9 mouse cellular contexts compared by ENCODE assay signal in the genomic region with DNA sequence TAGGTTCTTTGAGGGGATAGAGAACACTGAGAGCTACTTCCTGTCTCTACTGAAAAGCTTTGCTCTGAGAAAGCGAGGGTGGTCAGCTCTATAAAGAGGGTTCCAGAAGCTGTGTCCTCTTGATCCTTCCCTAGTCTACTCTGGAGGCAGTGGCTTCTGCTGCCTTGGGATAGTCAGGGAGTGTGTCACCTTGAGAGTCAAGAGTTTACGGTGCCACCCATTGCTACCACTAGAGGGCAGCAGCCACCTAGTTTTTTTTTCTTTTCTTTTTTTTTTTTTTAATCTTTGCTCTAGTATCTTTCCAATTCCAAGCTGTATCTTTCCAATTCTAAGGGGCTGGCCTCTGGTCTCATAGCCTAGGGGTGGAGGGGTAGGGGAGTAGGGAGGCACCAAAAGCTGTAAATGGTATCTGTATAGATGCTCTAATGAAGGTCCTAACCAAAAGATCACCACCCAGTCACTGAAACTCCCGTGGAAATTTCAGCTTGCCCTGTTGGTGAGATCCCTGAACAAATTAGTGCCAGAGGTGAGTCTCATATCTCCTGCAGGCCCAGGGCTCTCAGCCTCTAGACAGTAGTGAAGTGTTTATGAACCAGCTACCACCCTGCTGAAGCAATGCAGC. TPM values are rescaled to one million over a fixed set of nuclear protein-coding genes. Genes with fewer than 3 reads are reported as not detected.
DNase-seq lines count a peak whose midpoint lies in the region; ATAC-seq and TF ChIP-seq lines count a peak whose summit lies in the region.
"Had no signal": no experiment of that assay in that cellular context is flagged by ENCODE, and none has a peak within 500 bp of the region (broad histone marks: within the 10 kb centered on the region; RNA-seq: fewer than 3 reads in every experiment).

No protein-coding gene starts in this region.

- H3K27ac ChIP-seq in midbrain, embryonic 14.5 days (replicated peaks; ENCODE audit: low read depth, low read length) = no peak overlapping the region
- H3K27ac ChIP-seq in midbrain, embryonic 15.5 days = no peak overlapping the region
- peak overlapping the region; percentile 44 for H3K27ac ChIP-seq in heart, postnatal 0 days (ENCODE audit: low read depth)
- H3K27ac ChIP-seq in liver, embryonic 12.5 days = peak overlapping the region; percentile 70; the same call in 1 of the 2 replicates
- H3K27ac ChIP-seq: hindbrain, embryonic 15.5 days; stomach, embryonic 15.5 days had no signal

- H3K4me2 ChIP-seq in midbrain, embryonic 14.5 days (ENCODE audit: low read length) = no peak overlapping the region
- no peak overlapping the region for H3K4me2 ChIP-seq in midbrain, embryonic 15.5 days
- H3K4me2 ChIP-seq in heart, postnatal 0 days (ENCODE audit: low read depth, low read length) = no peak overlapping the region
- peak overlapping the region; percentile 96 for H3K4me2 ChIP-seq in liver, embryonic 12.5 days
- H3K4me2 ChIP-seq: hindbrain, embryonic 15.5 days; stomach, embryonic 15.5 days had no signal

- no peak for ATAC-seq in midbrain, embryonic 14.5 days (ENCODE audit: low FRiP score, low TSS enrichment)
- no peak for ATAC-seq in midbrain, embryonic 15.5 days (replicated peaks)
- ATAC-seq in heart, postnatal 0 days (ENCODE audit: insufficient read depth, low read depth) = no peak
- no peak for ATAC-seq in liver, embryonic 12.5 days

- H3K4me1 ChIP-seq in midbrain, embryonic 14.5 days (ENCODE audit: control insufficient read depth, insufficient read depth, low read length) = peaks cover 9% of the 10 kb centered on the region
- H3K4me1 ChIP-seq in midbrain, embryonic 15.5 days = peaks cover 26% of the 10 kb centered on the region
- peaks cover 7% of the 10 kb centered on the region for H3K4me1 ChIP-seq in heart, postnatal 0 days (ENCODE audit: control insufficient read depth, insufficient read depth)
- peaks cover 86% of the 10 kb centered on the region for H3K4me1 ChIP-seq in liver, embryonic 12.5 days

- H3K36me3 ChIP-seq in midbrain, embryonic 14.5 days (ENCODE audit: control insufficient read depth, insufficient read depth, low read length) = no peaks in the 10 kb centered on the region
- no peaks in the 10 kb centered on the region for H3K36me3 ChIP-seq in midbrain, embryonic 15.5 days (replicated peaks)
- peaks cover 12% of the 10 kb centered on the region; the same call in 1 of the 2 replicates for H3K36me3 ChIP-seq in heart, postnatal 0 days (replicated peaks; ENCODE audit: control insufficient read depth, insufficient read depth, low read length)
- peaks cover 12% of the 10 kb centered on the region for H3K36me3 ChIP-seq in liver, embryonic 12.5 days
- H3K36me3 ChIP-seq: hindbrain, embryonic 15.5 days; stomach, embryonic 15.5 days had no signal

- 16% methylated on average over 3 of the region's 3 CpGs for WGBS in midbrain, embryonic 14.5 days
- WGBS in midbrain, embryonic 15.5 days = 23% methylated on average over 3 of the region's 3 CpGs
- 15% methylated on average over 3 of the region's 3 CpGs for WGBS in heart, postnatal 0 days
- 13% methylated on average over 3 of the region's 3 CpGs for WGBS in liver, embryonic 12.5 days (ENCODE audit: insufficient replicate concordance)

- peak; percentile 81 for TF ChIP-seq CTCF in heart, postnatal 0 days (IDR thresholded peaks at IDR 0.05; ENCODE audit: low read depth)

- H3K9me3 ChIP-seq in midbrain, embryonic 14.5 days (ENCODE audit: control insufficient read depth, low read length) = no peaks in the 10 kb centered on the region
- H3K9me3 ChIP-seq in midbrain, embryonic 15.5 days = no peaks in the 10 kb centered on the region
- no peaks in the 10 kb centered on the region for H3K9me3 ChIP-seq in heart, postnatal 0 days (replicated peaks; ENCODE audit: control insufficient read depth, low read length)
- H3K9me3 ChIP-seq in liver, embryonic 12.5 days (replicated peaks) = no peaks in the 10 kb centered on the region
- H3K9me3 ChIP-seq: hindbrain, embryonic 15.5 days; stomach, embryonic 15.5 days had no signal

- H3K27me3 ChIP-seq in midbrain, embryonic 14.5 days (ENCODE audit: control insufficient read depth, insufficient read depth, low read length) = peaks cover 83% of the 10 kb centered on the region
- peaks cover 83% of the 10 kb centered on the region for H3K27me3 ChIP-seq in midbrain, embryonic 15.5 days (replicated peaks)
- H3K27me3 ChIP-seq in heart, postnatal 0 days (ENCODE audit: control insufficient read depth, insufficient read depth, low read length) = peaks cover 27% of the 10 kb centered on the region
- peaks cover 77% of the 10 kb centered on the region for H3K27me3 ChIP-seq in liver, embryonic 12.5 days (replicated peaks)

- TF ChIP-seq EP300 in heart, postnatal 0 days (IDR thresholded peaks at IDR 0.05; ENCODE audit: low read depth) = no peak

- H3K9ac ChIP-seq in midbrain, embryonic 14.5 days (replicated peaks; ENCODE audit: low read length) = no peak overlapping the region
- no peak overlapping the region for H3K9ac ChIP-seq in midbrain, embryonic 15.5 days
- H3K9ac ChIP-seq in heart, postnatal 0 days (replicated peaks; ENCODE audit: low read depth, low read length) = 0 out of 2 replicates have a peak overlapping the region, but pooled peaks have one; percentile 18
- H3K9ac ChIP-seq in liver, embryonic 12.5 days = peak overlapping the region; percentile 58
- H3K9ac ChIP-seq: hindbrain, embryonic 15.5 days; stomach, embryonic 15.5 days had no signal

- peak; percentile 88 for DNase-seq in midbrain, embryonic 14.5 days
- DNase-seq in ZHBTc4 (ENCODE audit: low read depth, low spot score) = peak; percentile 82
- DNase-seq in cerebellum, adult 9-11 months = peak; percentile 67
- peak; percentile 61 for DNase-seq in heart, postnatal 0 days (ENCODE audit: low spot score)
- DNase-seq in right cerebral cortex, adult 2 months (ENCODE audit: low spot score in 2 of 2) = peak; percentile 75 to 80

- no peak overlapping the region for H3K4me3 ChIP-seq in midbrain, embryonic 14.5 days (replicated peaks; ENCODE audit: low read depth, low read length)
- H3K4me3 ChIP-seq in midbrain, embryonic 15.5 days = no peak overlapping the region
- H3K4me3 ChIP-seq in heart, postnatal 0 days (ENCODE audit: low read depth, low read length) = no peak overlapping the region
- peak overlapping the region; percentile 74; the same call in 1 of the 2 replicates for H3K4me3 ChIP-seq in liver, embryonic 12.5 days
- H3K4me3 ChIP-seq: hindbrain, embryonic 15.5 days; stomach, embryonic 15.5 days had no signal

RNA-seq across cellular contexts. Expression of gene Phospho1, which starts 3.3 kb away (rescaled TPM):
- polyA plus RNA-seq in midbrain, embryonic 14.5 days (2014; fragmentation: Nextera tagmentation; extraction: Ambion mirVana) = 0.33 TPM in 1 of 2 replicates, not detected in the other
- not detected in 2 replicates for polyA plus RNA-seq in midbrain, embryonic 15.5 days (2015; fragmentation: Nextera tagmentation; extraction: Ambion mirVana)
- total RNA-seq in heart, postnatal 0 days (2014; rRNA removed; ENCODE audit: low replicate concordance) = 45.0 and 46.6 TPM in 2 replicates
- polyA plus RNA-seq in heart, postnatal 0 days (2015; fragmentation: Nextera tagmentation; extraction: Ambion mirVana) = 6.7 and 7.9 TPM in 2 replicates
- polyA plus RNA-seq in liver, embryonic 12.5 days (2016; fragmentation: Nextera tagmentation; extraction: Ambion mirVana) = 2.7 and 3.4 TPM in 2 replicates

RNA-seq across cellular contexts. Expression of gene Gngt2, which starts 9.4 kb away (rescaled TPM):
- polyA plus RNA-seq in midbrain, embryonic 14.5 days (2014; fragmentation: Nextera tagmentation; extraction: Ambion mirVana) = 1.8 TPM in 2 replicates
- polyA plus RNA-seq in midbrain, embryonic 15.5 days (2015; fragmentation: Nextera tagmentation; extraction: Ambion mirVana) = 2.8 and 3.6 TPM in 2 replicates
- total RNA-seq in heart, postnatal 0 days (2014; rRNA removed; ENCODE audit: low replicate concordance) = 0.66 and 26.8 TPM in 2 replicates
- polyA plus RNA-seq in heart, postnatal 0 days (2015; fragmentation: Nextera tagmentation; extraction: Ambion mirVana) = 38.7 and 40.1 TPM in 2 replicates
- polyA plus RNA-seq in liver, embryonic 12.5 days (2016; fragmentation: Nextera tagmentation; extraction: Ambion mirVana) = 15.8 and 16.7 TPM in 2 replicates

RNA-seq across cellular contexts. Expression of gene Abi3, which starts 14.7 kb away (rescaled TPM):
- 0.26 and 0.64 TPM in 2 replicates for polyA plus RNA-seq in midbrain, embryonic 14.5 days (2014; fragmentation: Nextera tagmentation; extraction: Ambion mirVana)
- polyA plus RNA-seq in midbrain, embryonic 15.5 days (2015; fragmentation: Nextera tagmentation; extraction: Ambion mirVana) = 2.0 and 2.9 TPM in 2 replicates
- total RNA-seq in heart, postnatal 0 days (2014; rRNA removed; ENCODE audit: low replicate concordance) = 11.4 and 13.4 TPM in 2 replicates
- 13.3 and 14.3 TPM in 2 replicates for polyA plus RNA-seq in heart, postnatal 0 days (2015; fragmentation: Nextera tagmentation; extraction: Ambion mirVana)
- 7.3 and 7.6 TPM in 2 replicates for polyA plus RNA-seq in liver, embryonic 12.5 days (2016; fragmentation: Nextera tagmentation; extraction: Ambion mirVana)

Comparison
In these comparisons a context has a peak if more than half of its experiments do, and no peak if none do; other contexts are left out.
1. H3K27ac ChIP-seq: peak in heart, postnatal 0 days (single experiment) and liver, embryonic 12.5 days (single experiment); none in midbrain, embryonic 14.5 days (single experiment) and midbrain, embryonic 15.5 days (single experiment).
2. H3K9ac ChIP-seq: peak in heart, postnatal 0 days (single experiment) and liver, embryonic 12.5 days (single experiment); none in midbrain, embryonic 14.5 days (single experiment) and midbrain, embryonic 15.5 days (single experiment).
3. Peak in every context shown above with its lines, with median percentiles within 50 percentile points of each other: DNase-seq.